Mouse (Mus musculus) neural tube, embryonic 15.5 days (tissue): ENCODE measurements around the gene Epha5. TPM values are rescaled to one million over a fixed set of nuclear protein-coding genes. Genes with fewer than 3 reads are reported as not detected.
A peak's percentile ranks its signal among the peaks of the same experiment; 100 is the strongest.

ENCODE experiments used
- ATAC-seq: fragments of 200-750 bp; cut with Nextera tagmentation; 2 replicates; pipeline ENCODE4 v1.8.0; 2017; ENCODE audit warnings: mild to moderate bottlenecking, moderate TSS enrichment, moderate library complexity; ENCODE audit not compliant: low FRiP score
- H3K27ac ChIP-seq: fragments of 300-500 bp; sonication (generic); replicated peaks from 2 replicates; pipeline ENCODE4 v1.5.1; 2015; ENCODE audit warnings: mild to moderate bottlenecking, inconsistent platforms
- H3K27me3 ChIP-seq: fragments of 300-500 bp; sonication (generic); replicated peaks from 2 replicates; pipeline ENCODE4 v1.6.1; 2015; ENCODE audit warnings: inconsistent platforms
- H3K36me3 ChIP-seq: fragments of 300-500 bp; sonication (generic); 2 replicates; pipeline ENCODE4 v1.6.1; 2015; ENCODE audit warnings: inconsistent platforms
- H3K4me1 ChIP-seq: fragments of 300-500 bp; sonication (generic); 2 replicates; pipeline ENCODE4 v1.6.1; 2015; ENCODE audit warnings: inconsistent platforms
- H3K4me2 ChIP-seq: fragments of 300-500 bp; sonication (generic); 2 replicates; pipeline ENCODE4 v1.6.1; 2015; ENCODE audit warnings: inconsistent platforms, mild to moderate bottlenecking, moderate library complexity
- H3K4me3 ChIP-seq: fragments of 300-500 bp; sonication (generic); replicated peaks from 2 replicates; pipeline ENCODE4 v1.5.1; 2015; ENCODE audit warnings: mild to moderate bottlenecking, inconsistent platforms
- H3K9ac ChIP-seq: fragments of 300-500 bp; sonication (generic); replicated peaks from 2 replicates; pipeline ENCODE4 v1.6.1; 2015; ENCODE audit warnings: mild to moderate bottlenecking, inconsistent platforms
- H3K9me3 ChIP-seq: fragments of 300-500 bp; sonication (generic); replicated peaks from 2 replicates; pipeline ENCODE4 v1.6.1; 2016; ENCODE audit warnings: inconsistent platforms
- WGBS: fragments of 180-500 bp; shearing (Covaris S2); methylation state at CpG from one replicate; pipeline ENCODE4 v1.1.7; 2015; ENCODE audit warnings: mixed read lengths; 5-methylcytosine and 5-hydroxymethylcytosine counted together
- polyA plus RNA-seq: library from polyadenylated mRNA; unstranded; fragments of >200 nt; fragmentation: Nextera tagmentation; extraction: Ambion mirVana; gene quantifications from 2 replicates; pipeline ENCODE4 v1.2.1, GENCODE M21; 2015

The Epha5 gene
- polyA plus RNA-seq, 1 experiment from 2014 or later, result 58.8 TPM

DNA sequence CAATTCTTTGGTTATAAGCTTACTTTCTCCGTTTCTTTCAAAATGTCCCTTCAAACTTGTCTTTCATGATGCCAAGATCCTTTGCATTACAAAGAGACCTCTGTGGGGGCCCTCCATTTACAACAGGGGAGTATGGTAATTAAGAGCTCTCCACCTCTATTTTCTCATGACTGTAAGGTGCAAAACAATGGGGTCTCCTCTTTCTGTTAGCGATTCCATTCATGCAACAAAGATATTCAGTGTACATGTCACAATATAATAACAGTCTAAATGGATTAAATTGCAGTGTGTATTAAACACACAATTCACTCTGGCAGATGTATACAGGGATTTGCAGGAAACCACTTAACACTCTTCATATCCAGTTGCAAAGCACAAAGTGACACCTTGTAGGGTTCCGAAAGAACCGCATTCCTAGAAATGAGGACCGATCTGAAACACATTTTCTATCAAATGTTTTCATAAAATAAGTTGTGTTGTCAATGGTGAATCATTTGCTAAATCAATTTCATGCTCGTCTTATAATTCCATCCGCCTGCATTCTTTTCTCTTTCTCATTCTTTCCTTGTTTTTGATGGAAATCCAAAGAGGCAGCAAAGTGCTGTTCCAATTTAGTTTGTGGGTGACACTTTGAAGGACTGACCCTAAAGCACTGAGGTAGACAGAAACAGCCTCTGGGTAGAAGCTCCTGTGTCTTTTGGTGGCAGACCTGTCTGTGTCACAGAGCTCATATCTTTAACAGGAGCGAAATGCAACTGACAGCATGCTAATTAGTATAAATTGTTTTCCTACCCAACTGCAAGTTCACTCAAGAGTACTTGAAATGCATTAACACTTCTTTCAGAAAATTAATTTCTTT, 118.1 kb downstream of the Epha5 start:
- 16% methylated on average over 8 of the region's 8 CpGs for WGBS
- H3K4me2 ChIP-seq, result no peak overlapping the region

GRCm38 (mm10) chr5:84289429-84289977, 127.7 kb downstream of the Epha5 start:
- no peak overlapping the region for H3K9ac ChIP-seq
- no peaks in the 10 kb centered on the region for H3K4me1 ChIP-seq
- no peaks in the 10 kb centered on the region for H3K9me3 ChIP-seq
- H3K4me3 ChIP-seq, result no peak overlapping the region
- no peak for ATAC-seq
- H3K4me2 ChIP-seq, result no peak overlapping the region
- WGBS, result 75% methylated on average over 3 of the region's 3 CpGs
- no peaks in the 10 kb centered on the region for H3K36me3 ChIP-seq
- H3K27ac ChIP-seq, result no peak overlapping the region
- peaks cover 5% of the 10 kb centered on the region for H3K27me3 ChIP-seq

More for the DNA sequence above, 118.1 kb downstream of the Epha5 start:
- Histone ChIP-seq H3K27me3 (no peaks in the 10 kb centered on the region), H3K27ac (no peak overlapping the region), H3K4me1 (0 out of 2 replicates have a peak, but pooled peaks cover 4% of the 10 kb centered on the region), H3K9me3 (no peaks in the 10 kb centered on the region), H3K9ac (no peak overlapping the region), H3K4me3 (no peak overlapping the region), H3K36me3 (no peaks in the 10 kb centered on the region)
- no peak for ATAC-seq

DNA sequence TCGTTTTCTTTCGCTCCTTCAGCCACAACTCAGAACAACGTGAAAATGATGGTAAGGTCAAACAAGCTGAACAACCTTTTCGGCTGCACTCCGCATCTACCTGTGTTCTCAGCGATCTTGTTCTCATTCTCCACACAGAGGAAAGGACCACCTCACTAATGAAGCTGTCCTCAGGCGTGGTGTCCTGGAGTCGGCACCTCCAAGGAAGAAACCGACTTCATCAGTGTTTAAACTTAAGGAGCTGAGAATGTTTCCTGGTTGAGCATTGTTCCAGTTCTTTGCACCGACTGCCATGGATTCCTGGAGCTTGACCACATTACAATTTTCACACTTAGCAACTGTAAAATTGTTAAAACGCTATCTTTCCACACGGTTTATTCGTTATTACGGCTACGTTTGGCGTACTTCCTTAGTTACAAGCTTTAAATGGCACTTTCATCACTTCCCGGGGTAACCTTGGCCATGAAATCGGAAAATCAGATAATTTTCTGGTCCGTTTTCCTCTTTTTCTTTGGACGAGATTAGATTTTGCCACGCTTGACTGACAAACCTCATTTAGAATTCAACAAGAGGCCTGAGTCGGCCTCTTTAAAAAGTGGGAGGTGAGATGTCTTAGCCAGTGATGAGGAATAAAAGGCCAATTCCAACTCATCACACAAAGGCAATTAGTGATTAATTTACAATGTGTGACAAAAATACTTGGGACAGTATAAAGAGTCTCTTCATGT, 135.7 kb downstream of the Epha5 start:
- Histone ChIP-seq H3K4me2 (peak overlapping the region; percentile 37), H3K9me3 (no peaks in the 10 kb centered on the region), H3K36me3 (no peaks in the 10 kb centered on the region), H3K4me1 (peaks cover 7% of the 10 kb centered on the region), H3K9ac (no peak overlapping the region), H3K27ac (no peak overlapping the region), H3K27me3 (no peaks in the 10 kb centered on the region), H3K4me3 (peak overlapping the region; percentile 10; the same call in 1 of the 2 replicates)
- no peak for ATAC-seq
- 26% methylated on average over 22 of the region's 22 CpGs for WGBS

DNA sequence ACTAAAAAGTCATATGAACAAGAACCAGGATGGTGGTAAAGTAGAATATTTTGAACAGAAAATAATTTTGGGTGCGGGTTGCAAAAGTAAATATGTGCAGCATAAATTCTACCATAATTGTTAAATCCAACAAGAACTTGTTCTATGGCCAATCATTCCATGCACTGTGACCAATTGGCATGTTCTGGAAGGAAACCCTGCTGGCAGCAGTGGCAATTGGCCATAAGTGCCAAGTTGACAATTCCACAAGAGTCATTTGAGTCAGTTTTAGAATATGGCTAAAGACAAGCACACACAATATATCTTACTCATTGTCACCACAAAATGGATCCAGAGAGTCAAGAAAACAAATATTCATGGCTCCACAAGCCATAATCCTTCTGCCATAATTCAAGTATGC, 140.2 kb downstream of the Epha5 start:
- ATAC-seq, result no peak
- Histone ChIP-seq H3K4me3 (no peak overlapping the region), H3K27me3 (no peaks in the 10 kb centered on the region), H3K36me3 (no peaks in the 10 kb centered on the region), H3K27ac (no peak overlapping the region), H3K4me2 (no peak overlapping the region), H3K4me1 (peaks cover 7% of the 10 kb centered on the region), H3K9ac (no peak overlapping the region), H3K9me3 (no peaks in the 10 kb centered on the region)
- 95% methylated on average over 1 of the region's 1 CpGs for WGBS

DNA sequence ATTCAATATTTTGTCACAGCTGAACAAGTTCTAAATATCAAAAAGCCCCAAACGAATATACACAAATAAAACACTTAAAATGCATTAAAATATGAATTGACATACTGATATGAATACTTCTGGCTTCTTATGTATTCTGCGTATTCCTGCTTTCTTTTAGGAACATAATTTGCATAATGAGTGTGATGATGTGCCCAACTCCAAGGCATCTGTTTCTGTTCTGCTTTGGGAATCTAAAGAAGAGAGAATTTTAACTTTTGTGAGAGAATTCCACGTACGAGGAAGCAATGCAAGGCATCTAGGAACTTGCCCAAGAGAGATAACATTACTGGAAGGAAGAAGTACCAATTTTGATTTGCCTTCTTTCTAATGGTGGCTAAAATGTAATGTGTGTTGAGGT, 151.8 kb downstream of the Epha5 start:
- 81% methylated on average over 4 of the region's 4 CpGs for WGBS
- ATAC-seq, result no peak

GRCm38 (mm10) chr5:84263999-84264398, 153.2 kb downstream of the Epha5 start:
- Histone ChIP-seq H3K9ac (no peak overlapping the region), H3K27me3 (no peaks in the 10 kb centered on the region), H3K9me3 (no peaks in the 10 kb centered on the region), H3K4me3 (no peak overlapping the region), H3K27ac (no peak overlapping the region), H3K4me1 (no peaks in the 10 kb centered on the region), H3K4me2 (no peak overlapping the region), H3K36me3 (no peaks in the 10 kb centered on the region)
- 22% methylated on average over 6 of the region's 6 CpGs for WGBS
- ATAC-seq, result peak; percentile 59; the same call in 1 of the 2 replicates

More for the DNA sequence above, 151.8 kb downstream of the Epha5 start:
- Histone ChIP-seq H3K4me1 (no peaks in the 10 kb centered on the region), H3K27me3 (no peaks in the 10 kb centered on the region), H3K36me3 (no peaks in the 10 kb centered on the region), H3K9ac (no peak overlapping the region), H3K27ac (no peak overlapping the region), H3K4me2 (no peak overlapping the region), H3K4me3 (no peak overlapping the region), H3K9me3 (no peaks in the 10 kb centered on the region)

DNA sequence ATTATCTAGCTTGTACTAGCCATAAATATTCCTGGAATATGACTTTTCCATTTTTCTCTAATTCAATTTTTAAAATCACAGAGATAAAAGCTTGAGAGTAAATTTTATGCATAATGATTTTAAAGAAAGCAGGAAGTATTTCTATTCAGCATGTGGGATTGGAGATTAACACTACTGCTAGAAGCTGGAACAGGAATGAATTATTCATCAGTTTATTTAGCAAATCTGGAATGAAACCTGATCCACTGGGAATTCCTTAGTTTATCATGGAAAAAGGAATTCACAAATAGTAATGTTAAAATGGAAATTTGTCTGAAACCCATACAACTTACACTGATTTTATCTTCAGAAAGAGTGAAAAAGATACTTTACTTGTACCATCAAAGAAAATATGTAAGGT, 187.2 kb downstream of the Epha5 start:
- no peak for ATAC-seq
- Histone ChIP-seq H3K4me2 (no peak overlapping the region), H3K27ac (no peak overlapping the region), H3K4me1 (no peaks in the 10 kb centered on the region), H3K4me3 (no peak overlapping the region), H3K9me3 (no peaks in the 10 kb centered on the region), H3K27me3 (no peaks in the 10 kb centered on the region), H3K36me3 (no peaks in the 10 kb centered on the region), H3K9ac (no peak overlapping the region)

- ATAC-seq, result no peak
- Histone ChIP-seq H3K4me1 (no peaks in the 10 kb centered on the region), H3K36me3 (no peaks in the 10 kb centered on the region), H3K27me3 (no peaks in the 10 kb centered on the region), H3K9ac (no peak overlapping the region), H3K4me2 (no peak overlapping the region), H3K27ac (no peak overlapping the region), H3K4me3 (no peak overlapping the region), H3K9me3 (no peaks in the 10 kb centered on the region)
- WGBS, result 14% methylated on average over 2 of the region's 2 CpGs
Measured at GRCm38 (mm10) chr5:84208609-84209008, 208.6 kb downstream of the Epha5 start.

DNA sequence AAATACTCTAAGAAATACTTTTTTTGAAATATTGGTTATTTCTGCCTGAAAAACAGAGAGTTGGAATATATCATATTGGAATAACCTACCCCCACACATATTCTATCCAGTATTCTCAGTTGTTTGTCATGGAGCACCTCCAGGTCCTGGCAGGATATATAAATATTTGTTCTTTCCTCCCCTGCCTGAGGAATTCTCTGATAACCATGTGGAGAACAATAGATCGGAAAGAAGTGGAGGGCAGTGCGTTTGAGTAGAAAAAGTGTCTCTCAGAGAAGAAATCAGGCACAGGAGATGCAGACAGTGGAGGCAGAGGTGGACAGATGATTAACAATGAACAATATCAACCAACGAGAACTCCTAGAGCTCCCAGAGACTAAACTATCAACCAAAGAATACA, 223.8 kb downstream of the Epha5 start:
- Histone ChIP-seq H3K9me3 (no peaks in the 10 kb centered on the region), H3K4me1 (no peaks in the 10 kb centered on the region), H3K4me3 (no peak overlapping the region), H3K36me3 (no peaks in the 10 kb centered on the region), H3K27me3 (no peaks in the 10 kb centered on the region), H3K9ac (no peak overlapping the region), H3K27ac (no peak overlapping the region), H3K4me2 (no peak overlapping the region)
- no peak for ATAC-seq
- WGBS, result 80% methylated on average over 3 of the region's 3 CpGs

GRCm38 (mm10) chr5:84184189-84184588, 233.0 kb downstream of the Epha5 start:
- WGBS, result 90% methylated on average over 8 of the region's 8 CpGs
- Histone ChIP-seq H3K27me3 (no peaks in the 10 kb centered on the region), H3K9ac (no peak overlapping the region), H3K9me3 (no peaks in the 10 kb centered on the region), H3K4me2 (no peak overlapping the region), H3K4me3 (no peak overlapping the region), H3K4me1 (no peaks in the 10 kb centered on the region), H3K36me3 (no peaks in the 10 kb centered on the region), H3K27ac (no peak overlapping the region)
- ATAC-seq, result no peak

DNA sequence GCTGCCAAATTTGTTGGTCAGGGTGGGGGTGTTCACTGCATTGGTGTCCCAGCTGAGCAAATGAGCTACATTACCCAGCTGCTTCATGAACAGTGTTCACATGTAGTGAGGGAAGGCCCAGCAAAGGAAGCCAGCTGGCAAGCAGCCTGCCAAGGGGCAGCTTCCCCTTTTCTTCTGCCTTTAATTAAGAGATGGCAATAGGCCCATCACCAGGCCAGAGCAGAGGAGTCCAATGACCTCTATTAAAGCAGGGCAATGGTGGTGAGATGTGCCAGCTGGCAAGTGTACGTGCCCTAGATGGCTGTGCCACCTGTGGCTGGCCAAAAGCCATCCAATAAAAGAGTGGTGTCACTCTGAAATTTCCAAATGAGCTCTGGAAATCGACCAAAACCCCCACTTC, 264.1 kb downstream of the Epha5 start:
- WGBS, result 56% methylated on average over 2 of the region's 2 CpGs
- ATAC-seq, result peak; percentile 86
- no peaks in the 10 kb centered on the region for H3K27me3 ChIP-seq

GRCm38 (mm10) chr5:84142138-84142537, 275.0 kb downstream of the Epha5 start:
- Histone ChIP-seq H3K27ac (no peak overlapping the region), H3K9me3 (no peaks in the 10 kb centered on the region), H3K4me1 (no peaks in the 10 kb centered on the region), H3K27me3 (no peaks in the 10 kb centered on the region), H3K4me2 (no peak overlapping the region), H3K4me3 (no peak overlapping the region), H3K9ac (no peak overlapping the region), H3K36me3 (no peaks in the 10 kb centered on the region)
- ATAC-seq, result no peak
- WGBS, result 53% methylated on average over 4 of the region's 4 CpGs

More for the DNA sequence above, 264.1 kb downstream of the Epha5 start:
- Histone ChIP-seq H3K4me2 (no peak overlapping the region), H3K9me3 (no peaks in the 10 kb centered on the region), H3K4me3 (no peak overlapping the region), H3K9ac (no peak overlapping the region), H3K4me1 (no peaks in the 10 kb centered on the region), H3K27ac (no peak overlapping the region), H3K36me3 (no peaks in the 10 kb centered on the region)
